Mouse (Mus musculus) MEL-GATA-1-ER (cell line): ENCODE data around the gene Mamstr.

Experiments
- DNase-seq: peaks from one replicate; pipeline ENCODE4 v3.0.0-alpha.2; 2012; ENCODE audit warnings: low read depth; ENCODE audit errors: extremely low read depth

Gene Mamstr

DNA sequence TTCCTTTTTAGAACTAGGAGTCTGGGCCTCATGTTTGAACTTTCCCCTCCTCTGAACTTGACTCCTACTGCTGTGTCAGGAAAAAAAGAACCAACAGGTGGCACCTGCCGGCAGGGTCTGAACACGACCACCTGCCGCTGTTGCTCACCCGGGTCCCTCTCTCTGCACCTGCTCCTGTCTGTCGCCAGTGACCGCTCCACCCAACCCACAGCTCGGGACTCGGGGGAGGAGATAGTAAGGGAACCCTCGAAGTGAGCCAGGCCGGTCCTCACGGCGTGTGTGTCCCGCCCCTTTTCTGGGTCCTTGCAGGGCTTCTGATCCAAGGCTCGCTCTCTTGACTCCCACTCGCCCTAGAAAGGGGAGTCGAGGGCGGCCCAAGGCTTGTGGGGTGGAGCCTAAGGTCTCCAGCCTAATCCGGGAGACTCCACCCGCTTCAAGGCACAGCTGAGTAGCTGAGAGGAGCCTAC is at the start of gene Mamstr:
TSS of gene Mamstr (plus strand) at position 417 of the 467 bp plus-strand sequence.
- DNase-seq: no peak

DNA sequence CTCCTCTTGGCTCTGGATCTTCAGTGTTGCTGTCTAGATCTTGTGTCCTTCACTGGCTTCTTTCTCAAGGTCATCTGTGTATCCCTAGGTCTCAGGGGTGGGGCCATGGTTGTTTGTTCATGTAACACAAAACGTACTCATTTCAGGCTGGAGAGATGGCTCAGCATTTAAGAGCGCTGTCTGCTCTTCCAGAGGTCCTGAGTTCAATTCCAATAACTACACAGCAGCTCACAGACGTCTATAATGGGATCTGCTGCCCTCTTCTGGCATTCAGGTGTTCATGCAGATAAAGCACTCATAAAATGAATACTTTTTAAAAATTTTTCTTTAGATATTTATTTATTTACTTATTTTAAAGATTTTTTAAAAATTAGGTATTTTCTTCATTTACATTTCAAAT is 48.9 kb upstream of the Mamstr start:
- DNase-seq: no peak

- no peak for DNase-seq
Observed at GRCm38 (mm10) chr7:45591880-45592279, 47.9 kb upstream of the Mamstr start.

DNA sequence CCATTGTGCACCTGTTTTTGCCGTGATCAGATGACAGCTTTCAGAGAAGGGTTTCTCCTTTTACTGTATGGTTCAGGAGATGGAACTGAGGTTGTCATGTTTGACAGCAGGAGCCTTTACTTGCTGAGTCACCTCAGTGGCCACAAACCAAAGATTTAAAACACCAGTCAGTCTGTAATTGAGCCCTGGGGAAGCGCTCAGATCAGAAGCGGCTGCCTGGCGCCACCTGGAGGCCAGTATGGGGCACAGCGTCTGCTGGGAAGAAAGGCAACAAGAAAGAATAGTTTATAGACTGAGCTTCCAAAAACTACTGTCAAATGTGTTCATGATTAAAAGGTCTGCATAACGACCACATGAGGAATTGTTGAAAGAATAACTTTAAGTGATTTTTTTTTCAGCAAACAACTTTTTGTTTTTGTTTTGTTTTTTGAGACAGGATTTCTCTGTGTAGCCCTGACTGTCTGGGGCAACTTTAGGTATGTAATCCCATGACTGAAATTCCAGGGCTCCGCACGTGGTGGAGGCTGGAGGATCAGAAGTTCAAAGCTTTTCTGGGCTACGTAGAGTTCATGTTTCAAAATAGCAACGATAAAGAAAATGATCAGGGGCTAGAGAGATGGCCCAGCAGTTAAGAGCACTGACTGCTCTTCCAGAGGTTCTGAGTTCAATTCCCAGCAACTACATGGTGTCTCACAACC is 46.5 kb upstream of the Mamstr start:
- peak; percentile 80 for DNase-seq

- no peak for DNase-seq
Observed at GRCm38 (mm10) chr7:45595176-45595575, 44.6 kb upstream of the Mamstr start.

GRCm38 (mm10) chr7:45596107-45596506 is 43.7 kb upstream of the Mamstr start:
- peak; percentile 21 for DNase-seq

- no peak for DNase-seq
Observed at GRCm38 (mm10) chr7:45597013-45597412, 42.8 kb upstream of the Mamstr start.

DNA sequence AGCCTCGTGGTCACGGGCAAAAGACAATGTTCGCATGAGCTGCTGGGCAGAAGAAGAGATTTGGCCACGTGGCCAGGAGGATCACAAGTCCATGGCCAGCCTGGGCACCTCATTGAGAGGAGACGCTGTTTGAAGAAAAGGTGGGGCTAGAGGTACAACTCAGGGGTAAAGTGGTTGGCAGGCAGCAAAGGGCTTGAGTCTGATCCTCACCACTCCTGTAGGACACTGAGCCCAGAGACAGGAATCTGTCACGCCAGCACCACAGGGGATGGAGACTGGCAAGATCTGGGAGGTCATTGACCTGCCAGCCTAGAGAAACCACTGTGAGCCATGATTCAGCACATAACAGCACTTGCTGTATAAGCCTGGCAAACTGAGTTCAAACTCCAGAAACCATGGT is 42.2 kb upstream of the Mamstr start:
- DNase-seq: no peak

DNA sequence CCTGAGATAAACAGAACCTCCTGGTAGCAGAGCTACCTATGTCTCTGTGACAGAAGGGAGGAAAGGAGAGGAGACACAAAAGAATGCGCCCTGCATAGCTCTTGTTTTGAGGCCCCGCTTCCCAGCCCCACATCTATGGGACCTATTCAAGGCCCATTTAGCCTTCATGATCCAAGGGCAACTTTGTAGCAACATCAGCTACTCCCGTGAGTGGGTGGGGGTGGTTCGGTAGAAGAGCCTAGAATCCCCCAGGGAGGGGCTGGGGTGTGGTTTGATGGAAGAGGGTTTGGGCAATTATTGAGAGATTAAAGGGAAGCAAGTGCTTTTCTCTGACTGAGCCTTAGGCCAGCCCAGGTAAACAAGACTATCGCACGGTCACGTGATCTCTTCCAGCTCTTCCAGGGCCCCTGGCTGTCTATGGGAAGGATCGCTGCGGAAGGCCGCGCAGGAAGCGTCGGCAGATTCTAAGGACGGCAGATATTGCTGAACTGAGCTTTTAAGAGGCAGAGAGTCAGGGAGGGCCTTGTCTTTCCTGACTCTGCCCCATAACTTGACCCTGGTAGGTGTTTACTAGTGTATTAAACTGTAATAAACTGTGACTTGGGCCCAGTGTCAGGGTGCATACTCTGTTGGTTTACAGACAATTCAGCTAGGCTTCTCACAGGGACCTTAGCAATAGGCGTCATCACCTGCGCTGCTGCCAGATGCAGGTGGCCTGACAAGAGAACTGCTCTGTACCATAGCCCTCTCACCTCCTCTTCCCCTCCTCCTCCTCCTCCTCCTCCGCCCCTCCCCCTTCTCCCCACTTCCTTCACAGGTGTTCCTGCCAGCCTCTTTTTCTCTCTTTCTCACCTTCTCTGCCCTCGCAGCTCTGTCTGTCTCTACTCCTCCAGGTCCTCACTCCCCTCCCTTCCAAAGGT is 40.6 kb upstream of the Mamstr start:
- DNase-seq: no peak

GRCm38 (mm10) chr7:45605704-45606289 is 34.0 kb upstream of the Mamstr start:
- no peak for DNase-seq

DNA sequence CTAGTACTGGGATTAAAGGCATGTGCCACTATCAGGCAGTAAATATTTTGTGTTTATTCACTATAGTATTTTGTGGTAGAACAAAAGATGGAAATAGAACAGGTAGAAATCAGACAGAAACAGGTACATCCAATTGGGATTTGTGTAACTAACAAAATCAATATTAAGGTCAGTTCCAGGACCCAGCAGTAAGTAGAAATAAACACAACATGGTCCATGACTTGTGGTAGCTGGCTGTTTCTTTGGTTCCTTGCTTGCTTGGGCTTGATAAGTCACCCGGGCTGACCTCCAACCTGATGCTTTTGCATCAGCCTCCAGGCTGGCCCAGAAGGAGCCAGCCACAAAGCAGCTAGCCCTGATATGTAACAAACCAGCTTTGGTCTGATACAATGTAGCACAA is 30.3 kb upstream of the Mamstr start:
- no peak for DNase-seq

DNA sequence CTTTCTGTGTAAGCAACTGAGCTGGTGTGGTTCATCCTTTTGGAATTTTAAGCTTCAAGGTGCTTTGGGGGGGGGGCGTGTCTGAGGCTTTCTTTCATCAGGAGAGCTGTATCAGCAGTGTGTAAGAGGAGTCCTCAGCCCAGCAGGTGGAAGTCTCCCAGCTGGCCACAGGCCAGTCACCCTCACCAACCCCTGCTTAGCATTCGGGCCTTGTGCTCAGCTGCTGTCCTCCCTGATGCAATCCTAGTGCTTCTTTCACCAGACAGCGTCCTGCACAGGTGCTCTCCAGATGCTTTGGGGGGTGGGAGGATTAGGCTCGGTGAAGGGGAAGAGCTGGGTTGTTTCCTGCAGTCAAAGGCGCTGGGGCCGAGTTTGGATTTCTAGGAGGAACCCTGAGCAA is 23.5 kb upstream of the Mamstr start:
- no peak for DNase-seq

DNA sequence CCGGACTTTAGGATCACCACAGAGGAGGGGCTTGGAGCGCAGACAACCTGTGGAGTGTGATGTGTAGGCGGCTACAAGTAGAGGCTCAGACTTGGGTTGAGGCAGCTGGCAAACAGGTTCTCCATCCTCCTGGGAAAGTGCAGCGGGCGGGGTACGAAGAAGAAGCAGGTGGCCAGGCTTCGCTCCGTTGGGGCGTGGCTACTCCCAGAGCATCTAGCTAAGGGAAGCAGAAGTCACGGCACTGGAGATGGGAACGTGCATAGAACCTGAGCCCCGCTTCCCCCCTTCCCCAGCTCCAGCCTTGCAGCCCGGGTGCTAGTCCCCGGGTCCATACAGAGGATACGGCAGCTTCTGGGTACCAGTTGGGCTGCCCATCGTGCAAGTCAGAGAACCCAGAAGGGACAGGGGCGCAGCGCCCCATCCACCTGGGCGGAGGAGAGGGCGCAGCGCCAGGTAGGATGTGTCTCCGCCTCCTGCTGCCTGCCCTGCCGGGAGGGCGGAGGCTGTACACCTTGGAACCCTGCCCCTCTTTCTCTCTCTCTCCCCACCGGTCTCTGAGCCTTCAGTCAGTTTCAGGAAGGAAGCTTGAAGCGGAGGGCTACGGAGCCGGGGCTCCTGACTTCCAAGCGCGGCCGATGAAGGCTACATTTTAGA is 22.6 kb upstream of the Mamstr start, which contains the start of gene Fut1:
TSS of gene Fut1 (plus strand) at position 248 of the 654 bp plus-strand sequence.
- DNase-seq: no peak

DNA sequence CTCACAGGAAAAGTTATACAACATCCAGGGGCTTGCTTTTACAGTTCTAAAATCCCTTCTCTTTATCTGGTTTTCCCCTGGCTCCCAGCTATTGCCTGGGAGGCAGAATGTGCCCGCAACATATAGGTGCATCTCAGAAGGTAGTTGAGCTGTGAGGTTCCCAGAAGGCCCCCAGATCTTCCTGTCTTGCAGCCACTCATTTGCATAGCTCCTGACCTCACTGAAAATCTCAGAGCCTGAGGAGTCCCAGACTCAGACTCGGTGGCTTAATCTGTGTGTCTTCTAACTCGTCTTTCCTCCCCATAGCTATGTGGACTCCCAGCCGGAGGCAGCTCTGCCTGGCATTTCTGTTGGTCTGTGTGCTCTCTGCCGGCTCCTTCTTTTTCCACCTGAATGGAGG is 21.5 kb upstream of the Mamstr start:
- no peak for DNase-seq

DNA sequence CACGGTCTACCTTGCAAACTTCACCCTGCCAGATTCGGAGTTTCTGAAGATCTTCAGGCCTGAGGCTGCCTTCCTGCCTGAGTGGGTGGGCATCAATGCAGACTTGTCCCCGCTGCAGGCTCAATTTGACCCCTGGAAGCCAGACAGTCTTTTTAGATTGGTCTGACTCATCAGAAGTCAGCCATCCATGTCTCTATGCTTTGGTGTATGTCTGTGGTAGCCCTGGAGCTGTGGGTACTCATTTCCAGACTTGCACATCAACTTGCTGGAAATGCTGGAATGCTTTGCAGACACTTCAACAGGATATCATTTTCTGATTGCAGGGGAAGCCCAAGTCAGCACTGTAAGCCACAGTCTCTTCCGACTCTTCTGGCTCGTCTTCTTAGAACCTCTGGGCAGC is 20.2 kb upstream of the Mamstr start:
- DNase-seq: no peak

- peak; percentile 49 for DNase-seq
Observed at GRCm38 (mm10) chr7:45621443-45621842, 18.3 kb upstream of the Mamstr start, which contains the start of gene Izumo1. TSS of gene Izumo1 (plus strand) at chr7:45621811.

DNA sequence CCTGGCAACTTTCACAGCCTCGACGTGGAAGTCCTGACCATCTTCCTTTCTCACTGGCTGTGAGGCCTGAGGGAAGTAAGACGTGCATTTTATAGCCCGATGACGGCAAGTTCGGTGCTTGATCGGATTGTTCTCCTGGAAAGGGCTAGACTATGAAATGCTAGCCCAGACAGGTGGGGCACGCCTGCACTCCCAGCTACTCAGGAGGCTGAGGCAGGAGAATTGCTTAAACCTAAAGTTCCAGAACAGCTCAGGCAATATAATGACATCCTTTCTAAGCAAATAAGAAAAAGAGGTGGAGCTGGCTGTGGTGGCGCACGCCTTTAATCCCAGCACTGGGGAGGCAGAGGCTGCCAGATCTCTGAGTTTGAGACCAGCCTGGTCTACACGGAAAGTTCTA is 16.3 kb upstream of the Mamstr start:
- DNase-seq: no peak

DNA sequence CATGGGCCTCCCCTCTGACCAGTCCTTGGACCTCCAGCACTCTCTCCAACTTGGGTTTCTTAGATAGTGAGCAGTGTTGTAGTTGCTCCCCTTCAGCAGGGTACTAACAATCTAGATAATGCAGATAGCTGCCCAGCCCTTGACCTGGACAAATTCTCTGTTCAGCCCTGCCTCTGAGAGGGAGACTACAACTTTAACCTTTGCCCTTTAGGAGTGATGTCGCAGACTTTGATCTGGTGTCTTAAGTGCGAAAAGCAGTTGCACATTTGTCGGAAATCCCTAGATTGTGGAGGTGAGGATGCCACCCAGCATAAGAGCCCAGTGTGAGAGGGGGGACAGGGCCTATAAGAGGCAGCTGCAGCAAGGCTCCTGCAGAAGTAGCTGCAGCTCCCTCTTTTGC is 15.1 kb upstream of the Mamstr start:
- no peak for DNase-seq

DNA sequence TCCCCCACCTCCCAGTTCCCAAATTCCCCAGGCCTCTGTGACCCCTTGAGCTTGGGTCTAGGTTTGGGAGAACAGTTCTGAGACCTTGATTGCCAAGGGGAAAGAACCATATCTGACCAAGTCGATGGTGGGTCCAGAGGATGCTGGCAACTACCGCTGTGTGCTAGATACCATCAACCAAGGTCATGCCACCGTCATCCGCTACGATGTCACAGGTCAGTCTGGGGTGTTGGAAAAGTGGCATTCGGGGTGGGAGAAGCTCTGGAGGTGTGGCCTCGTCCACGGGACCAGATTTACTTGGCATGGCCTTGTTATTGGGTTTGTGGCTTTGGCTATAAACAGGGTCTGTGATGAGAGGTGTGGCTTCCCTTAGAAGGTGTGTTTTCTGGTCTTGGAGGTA is 14.3 kb upstream of the Mamstr start:
- DNase-seq: no peak

DNA sequence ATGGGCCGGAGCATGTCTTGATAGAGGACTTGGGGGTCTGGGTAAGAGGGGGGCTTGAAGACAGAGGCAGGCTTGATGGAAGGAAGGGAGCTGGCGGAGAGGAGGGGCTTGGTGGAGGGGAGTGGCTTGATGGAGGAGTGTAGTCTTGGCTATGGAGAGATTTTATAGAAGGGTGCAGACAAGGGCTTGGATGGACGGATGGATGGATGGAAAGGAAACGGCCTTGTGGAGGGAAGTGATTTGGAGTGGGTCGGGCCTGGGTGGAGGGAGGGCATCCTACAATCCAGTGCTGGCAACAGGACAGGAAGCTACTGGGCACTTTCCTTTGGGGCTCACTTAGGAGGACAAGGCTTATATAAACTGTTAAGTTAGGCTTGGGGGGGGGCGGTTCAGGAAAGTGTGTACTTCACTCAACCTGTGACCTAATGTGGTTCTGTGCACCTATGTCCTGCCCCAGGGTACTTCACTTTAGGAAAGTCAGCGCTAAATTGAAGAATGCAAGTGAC is 13.2 kb upstream of the Mamstr start:
- no peak for DNase-seq

DNA sequence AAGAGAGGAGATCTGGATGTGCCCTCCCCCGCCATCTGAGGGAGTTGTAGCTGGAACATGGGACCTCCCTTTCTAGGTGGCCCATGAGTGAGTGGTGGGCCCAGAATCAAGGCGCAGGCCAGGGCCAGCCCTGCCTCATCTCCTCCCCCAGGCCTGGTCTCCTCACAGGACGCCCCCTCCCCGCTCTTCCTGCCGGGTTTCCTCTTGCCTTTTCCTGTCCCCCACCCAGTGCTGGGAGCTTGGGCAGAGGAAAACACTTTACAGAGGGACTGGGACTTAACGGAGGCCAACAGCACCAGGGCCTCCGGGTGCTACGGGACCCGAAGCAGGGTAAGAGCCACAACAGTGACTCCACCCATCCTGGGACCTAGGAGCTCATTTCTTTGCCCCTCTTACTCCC is 12.5 kb upstream of the Mamstr start, which contains the start of gene Rasip1:
TSS of gene Rasip1 (plus strand) at position 228 of the 400 bp plus-strand sequence.
- DNase-seq: no peak
